Mouse (Mus musculus): ENCODE measurements around the gene Trim65. TPM values are rescaled to one million over a fixed set of nuclear protein-coding genes. Genes with fewer than 3 reads are reported as not detected.
A peak's percentile ranks its signal among the peaks of the same experiment; 100 is the strongest.

The Trim65 gene
- polyA plus RNA-seq, 1 experiment from 2014 or later: 0.97 TPM

DNA sequence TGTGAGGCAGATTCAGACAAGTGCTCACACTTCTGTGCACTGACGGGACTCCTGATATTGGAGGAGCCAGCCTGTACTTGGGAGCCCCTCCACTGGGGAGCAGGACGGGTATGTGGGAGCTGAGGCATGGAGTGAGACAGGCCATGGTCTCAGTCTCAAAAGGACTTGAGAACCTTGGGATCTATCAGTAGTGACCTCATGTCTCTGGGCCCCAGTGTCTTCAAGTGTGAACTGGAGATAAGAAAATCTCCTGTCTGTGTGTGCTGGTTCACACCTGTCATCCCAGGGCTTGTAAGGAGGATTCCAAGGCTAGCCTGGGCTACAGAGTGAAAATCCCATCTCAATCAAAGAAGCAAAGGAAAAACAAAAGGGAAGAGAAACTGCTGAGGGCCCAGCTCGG lies 12.5 kb upstream of the Trim65 start:
- DNase-seq (ENCODE audit: low spot score): no peak
- WGBS: 89% methylated on average over 3 of the region's 3 CpGs
- no peak overlapping the region for H3K4me2 ChIP-seq (ENCODE audit: low read length)
- H3K27ac ChIP-seq (ENCODE audit: low read depth, low read length): no peak overlapping the region
- H3K36me3 ChIP-seq (ENCODE audit: control insufficient read depth, insufficient read depth, low read length): peaks cover 72% of the 10 kb centered on the region
- no peaks in the 10 kb centered on the region for H3K9me3 ChIP-seq (replicated peaks; ENCODE audit: control insufficient read depth, low read length)
- H3K4me3 ChIP-seq (ENCODE audit: low read depth, low read length): no peak overlapping the region
- H3K4me1 ChIP-seq (ENCODE audit: control insufficient read depth, insufficient read depth, low read length): no peaks in the 10 kb centered on the region
- ATAC-seq: no peak
- H3K9ac ChIP-seq (ENCODE audit: low read length): no peak overlapping the region
- H3K27me3 ChIP-seq (replicated peaks; ENCODE audit: control insufficient read depth, insufficient read depth, low read length): no peaks in the 10 kb centered on the region

GRCm38 (mm10) chr11:116142211-116142991 lies 11.5 kb upstream of the Trim65 start:
- peaks cover 62% of the 10 kb centered on the region for H3K36me3 ChIP-seq (ENCODE audit: control insufficient read depth, insufficient read depth, low read length)
- H3K4me2 ChIP-seq (ENCODE audit: low read length): no peak overlapping the region
- H3K4me1 ChIP-seq (ENCODE audit: control insufficient read depth, insufficient read depth, low read length): peaks cover 3% of the 10 kb centered on the region; the same call in 1 of the 2 replicates
- ATAC-seq: no peak
- H3K27me3 ChIP-seq (replicated peaks; ENCODE audit: control insufficient read depth, insufficient read depth, low read length): no peaks in the 10 kb centered on the region
- 79% methylated on average over 10 of the region's 10 CpGs for WGBS
- H3K9ac ChIP-seq (ENCODE audit: low read length): no peak overlapping the region
- H3K9me3 ChIP-seq (replicated peaks; ENCODE audit: control insufficient read depth, low read length): no peaks in the 10 kb centered on the region
- no peak overlapping the region for H3K27ac ChIP-seq (ENCODE audit: low read depth, low read length)
- no peak overlapping the region for H3K4me3 ChIP-seq (ENCODE audit: low read depth, low read length)
- DNase-seq (ENCODE audit: low spot score): no peak

DNA sequence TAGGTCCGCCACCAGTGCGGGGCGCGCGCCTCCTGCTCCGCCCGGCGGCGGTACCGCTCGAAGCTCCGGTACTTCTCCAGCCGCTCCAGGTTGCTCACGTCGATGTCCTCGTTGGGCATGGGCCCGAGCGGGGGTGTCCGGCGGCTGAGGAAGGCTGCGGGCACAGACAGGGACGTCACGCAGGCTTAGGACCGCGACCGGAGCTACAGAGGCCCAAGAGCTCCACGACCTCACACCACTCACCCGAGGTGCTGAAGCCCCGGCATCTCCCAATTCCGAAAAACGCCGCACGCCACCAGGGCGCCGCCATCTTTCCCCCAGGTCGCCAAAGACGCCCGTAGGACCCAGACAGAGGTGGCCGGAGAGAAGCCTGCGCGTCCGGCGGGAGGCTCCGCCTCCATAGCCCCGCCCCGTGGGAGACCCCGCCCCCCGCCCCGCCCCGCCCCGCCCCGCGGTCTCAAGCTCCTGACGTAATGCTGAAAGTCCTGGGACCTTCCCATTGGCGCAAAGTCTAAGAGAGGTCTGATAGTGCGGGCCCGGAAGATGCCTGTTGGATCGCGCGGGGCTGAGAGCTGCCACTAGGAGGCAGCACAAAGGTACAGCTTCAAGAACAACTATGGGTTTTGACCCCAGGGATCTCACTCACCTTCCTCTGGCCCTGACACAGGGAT lies 7.7 kb upstream of the Trim65 start, which contains the start of gene Mrpl38:
Gene Mrpl38 (minus strand): TSS at position 401 of the 671 bp plus-strand sequence.
- peak within 1 kb of the TSS; percentile 66 for H3K4me3 ChIP-seq (ENCODE audit: low read depth, low read length)
- DNase-seq (ENCODE audit: low spot score) (peak; percentile 97), ATAC-seq (peak; percentile 97)
- H3K4me1 ChIP-seq (ENCODE audit: control insufficient read depth, insufficient read depth, low read length): peaks cover 3% of the 10 kb centered on the region; the same call in 1 of the 2 replicates
- peak within 1 kb of the TSS; percentile 75 for H3K9ac ChIP-seq (ENCODE audit: low read length)
- H3K27ac ChIP-seq (ENCODE audit: low read depth, low read length): peak within 1 kb of the TSS; percentile 22; the same call in 1 of the 2 replicates
- peak within 1 kb of the TSS; percentile 65 for H3K4me2 ChIP-seq (ENCODE audit: low read length)
- no peaks in the 10 kb centered on the region for H3K27me3 ChIP-seq (replicated peaks; ENCODE audit: control insufficient read depth, insufficient read depth, low read length)
- no peaks in the 10 kb centered on the region for H3K9me3 ChIP-seq (replicated peaks; ENCODE audit: control insufficient read depth, low read length)
- WGBS: under 1% methylated on average over 60 of the region's 60 CpGs
- peaks cover 39% of the 10 kb centered on the region for H3K36me3 ChIP-seq (ENCODE audit: control insufficient read depth, insufficient read depth, low read length)

DNA sequence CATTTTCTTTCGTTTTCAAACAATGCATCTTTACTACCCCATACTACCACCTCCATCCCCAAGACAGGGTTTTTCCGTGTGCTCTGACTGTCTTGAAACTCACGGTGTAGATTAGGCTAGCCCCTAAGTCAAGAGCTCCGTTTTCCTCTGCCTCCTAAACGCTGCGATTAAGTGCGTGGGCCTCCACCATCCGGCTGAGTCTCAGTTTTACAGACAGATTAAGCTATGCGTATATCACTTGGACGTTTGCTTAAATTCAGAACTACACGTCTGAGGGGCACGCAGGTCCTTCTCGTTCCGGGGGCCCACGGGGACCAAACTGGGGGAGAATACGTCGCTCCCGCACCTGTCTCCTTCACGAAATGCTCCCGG lies 7.2 kb upstream of the Trim65 start:
- H3K4me2 ChIP-seq (ENCODE audit: low read length): peak overlapping the region; percentile 65
- peaks cover 36% of the 10 kb centered on the region for H3K36me3 ChIP-seq (ENCODE audit: control insufficient read depth, insufficient read depth, low read length)
- H3K4me1 ChIP-seq (ENCODE audit: control insufficient read depth, insufficient read depth, low read length): peaks cover 3% of the 10 kb centered on the region; the same call in 1 of the 2 replicates
- H3K9ac ChIP-seq (ENCODE audit: low read length): peak overlapping the region; percentile 75
- H3K4me3 ChIP-seq (ENCODE audit: low read depth, low read length): peak overlapping the region; percentile 66
- H3K27me3 ChIP-seq (replicated peaks; ENCODE audit: control insufficient read depth, insufficient read depth, low read length): no peaks in the 10 kb centered on the region
- H3K27ac ChIP-seq (ENCODE audit: low read depth, low read length): peak overlapping the region; percentile 22; the same call in 1 of the 2 replicates
- WGBS: under 1% methylated on average over 20 of the region's 20 CpGs
- no peak; the same call in 1 of the 2 replicates for ATAC-seq
- DNase-seq (ENCODE audit: low spot score): no peak
- no peaks in the 10 kb centered on the region for H3K9me3 ChIP-seq (replicated peaks; ENCODE audit: control insufficient read depth, low read length)

DNA sequence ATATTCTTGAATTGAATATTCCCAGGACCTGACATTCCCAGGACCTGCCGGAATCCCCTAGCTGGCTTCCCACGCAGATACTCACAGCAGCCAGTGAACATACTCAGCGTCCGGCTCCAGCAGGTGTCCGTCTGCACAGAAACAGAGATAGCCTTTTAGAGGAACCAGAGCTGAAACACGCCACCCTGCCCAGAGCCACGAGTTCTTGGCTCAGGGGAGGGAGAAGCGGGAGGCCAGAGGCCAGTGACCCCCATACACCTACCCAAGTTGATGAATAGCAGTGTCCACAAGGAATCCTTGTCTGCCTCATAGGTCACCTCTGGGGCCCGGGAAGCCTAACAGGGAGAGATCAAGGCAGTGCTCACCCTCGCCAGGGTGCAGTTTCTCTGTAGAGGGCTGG lies 3.2 kb upstream of the Trim65 start:
- WGBS: 90% methylated on average over 10 of the region's 10 CpGs
- Histone ChIP-seq H3K9me3 (replicated peaks; ENCODE audit: control insufficient read depth, low read length) (no peaks in the 10 kb centered on the region), H3K27me3 (replicated peaks; ENCODE audit: control insufficient read depth, insufficient read depth, low read length) (no peaks in the 10 kb centered on the region), H3K4me2 (ENCODE audit: low read length) (no peak overlapping the region), H3K36me3 (ENCODE audit: control insufficient read depth, insufficient read depth, low read length) (peaks cover 31% of the 10 kb centered on the region), H3K9ac (ENCODE audit: low read length) (no peak overlapping the region), H3K4me1 (ENCODE audit: control insufficient read depth, insufficient read depth, low read length) (peaks cover 3% of the 10 kb centered on the region), H3K27ac (ENCODE audit: low read depth, low read length) (no peak overlapping the region), H3K4me3 (ENCODE audit: low read depth, low read length) (no peak overlapping the region)
- no peak for DNase-seq (ENCODE audit: low spot score)
- no peak for ATAC-seq

- Histone ChIP-seq H3K4me1 (ENCODE audit: control insufficient read depth, insufficient read depth, low read length) (peaks cover 3% of the 10 kb centered on the region), H3K27ac (ENCODE audit: low read depth, low read length) (no peak overlapping the region), H3K9me3 (replicated peaks; ENCODE audit: control insufficient read depth, low read length) (no peaks in the 10 kb centered on the region), H3K4me3 (ENCODE audit: low read depth, low read length) (no peak overlapping the region), H3K4me2 (ENCODE audit: low read length) (no peak overlapping the region), H3K36me3 (ENCODE audit: control insufficient read depth, insufficient read depth, low read length) (peaks cover 31% of the 10 kb centered on the region), H3K9ac (ENCODE audit: low read length) (no peak overlapping the region), H3K27me3 (replicated peaks; ENCODE audit: control insufficient read depth, insufficient read depth, low read length) (no peaks in the 10 kb centered on the region)
- ATAC-seq (no peak), DNase-seq (ENCODE audit: low spot score) (no peak)
- WGBS: 81% methylated on average over 5 of the region's 5 CpGs
These were observed 2.6 kb upstream of the Trim65 start for GRCm38 (mm10) chr11:116133497-116133896.

- DNase-seq (ENCODE audit: low spot score): no peak
- Histone ChIP-seq H3K4me3 (ENCODE audit: low read depth, low read length) (no peak overlapping the region), H3K4me1 (ENCODE audit: control insufficient read depth, insufficient read depth, low read length) (peaks cover 1% of the 10 kb centered on the region), H3K27me3 (replicated peaks; ENCODE audit: control insufficient read depth, insufficient read depth, low read length) (no peaks in the 10 kb centered on the region), H3K4me2 (ENCODE audit: low read length) (no peak overlapping the region), H3K9ac (ENCODE audit: low read length) (no peak overlapping the region), H3K27ac (ENCODE audit: low read depth, low read length) (no peak overlapping the region), H3K9me3 (replicated peaks; ENCODE audit: control insufficient read depth, low read length) (no peaks in the 10 kb centered on the region), H3K36me3 (ENCODE audit: control insufficient read depth, insufficient read depth, low read length) (peaks cover 31% of the 10 kb centered on the region)
- no peak for ATAC-seq
- WGBS: 90% methylated on average over 16 of the region's 16 CpGs
These were observed 1.7 kb upstream of the Trim65 start for GRCm38 (mm10) chr11:116132366-116133333.

All from forebrain, embryonic 14.5 days (tissue).